Mouse (Mus musculus) liver (tissue): Measurements from ENCODE around the gene Olfr871.
"Not testable (repeated sequence)": the region's sequence is repeated elsewhere in the genome, so short reads cannot be mapped to it uniquely, and the experiment has no call there.

Source experiments
- DNase-seq: peaks from one replicate; pipeline ENCODE4 v3.0.0-alpha.2; 2020; ENCODE audit warnings: mixed read lengths

Olfr871 gene

GRCm38 (mm10) chr9:20211907-20212306 lies at the start of gene Olfr871:
Gene Olfr871 (plus strand): TSS chr9:20212207.
- DNase-seq = no peak

- DNase-seq = no peak
Observed at GRCm38 (mm10) chr9:20173957-20174356, 38.0 kb upstream of the Olfr871 start, which contains the start of gene Olfr870. Gene Olfr870 (minus strand): TSS chr9:20174057.

- no peak for DNase-seq
Observed at GRCm38 (mm10) chr9:20179463-20179862, 32.5 kb upstream of the Olfr871 start.

GRCm38 (mm10) chr9:20202131-20202530 lies 9.9 kb upstream of the Olfr871 start:
- no peak for DNase-seq

GRCm38 (mm10) chr9:20203413-20203984 lies 8.5 kb upstream of the Olfr871 start:
- DNase-seq = not testable (repeated sequence)

- DNase-seq = no peak
Observed at GRCm38 (mm10) chr9:20210812-20211211, 1.2 kb upstream of the Olfr871 start.

- no peak for DNase-seq
Observed at GRCm38 (mm10) chr9:20211477-20211876, 530 bp upstream of the Olfr871 start.

GRCm38 (mm10) chr9:20236819-20237218 lies 24.8 kb downstream of the Olfr871 start, which contains the start of gene Olfr872:
Gene Olfr872 (plus strand): TSS chr9:20237119.
- DNase-seq = no peak

- no peak for DNase-seq
Observed at GRCm38 (mm10) chr9:20237378-20237777, 25.4 kb downstream of the Olfr871 start.
